Mouse (Mus musculus) WW6 (cell line): Measurements from ENCODE around the gene Fthl17d.
"Not testable (repeated sequence)": the region's sequence is repeated elsewhere in the genome, so short reads cannot be mapped to it uniquely, and the experiment has no call there.

ENCODE experiments used
- DNase-seq: peaks from one replicate; pipeline ENCODE4 v3.0.0-alpha.2; 2013; ENCODE audit warnings: low read depth, low spot score

Gene Fthl17d

DNA sequence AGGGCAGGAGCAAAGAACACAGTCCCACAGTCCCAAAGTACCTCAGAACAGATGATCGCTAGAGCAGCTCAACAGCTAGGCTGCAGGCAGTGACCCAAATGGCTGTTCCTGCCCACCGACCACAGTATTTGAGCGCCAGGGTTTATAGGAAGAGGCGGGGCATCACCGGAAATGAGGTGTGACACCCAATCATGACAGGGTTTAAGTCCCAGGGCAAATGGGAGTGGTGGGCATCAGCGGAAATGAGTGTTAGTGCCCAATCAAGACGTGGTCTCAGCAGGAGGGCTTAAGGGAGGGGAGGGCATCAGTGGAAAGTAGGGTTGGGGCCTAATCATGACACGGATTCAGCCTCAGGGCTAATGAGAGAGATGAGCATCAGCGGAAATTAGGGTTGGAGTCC, at the start of gene Fthl17d:
Fthl17d (minus strand) TSS at position 101 of the 400 bp plus-strand sequence.
- DNase-seq, result not testable (repeated sequence)

DNA sequence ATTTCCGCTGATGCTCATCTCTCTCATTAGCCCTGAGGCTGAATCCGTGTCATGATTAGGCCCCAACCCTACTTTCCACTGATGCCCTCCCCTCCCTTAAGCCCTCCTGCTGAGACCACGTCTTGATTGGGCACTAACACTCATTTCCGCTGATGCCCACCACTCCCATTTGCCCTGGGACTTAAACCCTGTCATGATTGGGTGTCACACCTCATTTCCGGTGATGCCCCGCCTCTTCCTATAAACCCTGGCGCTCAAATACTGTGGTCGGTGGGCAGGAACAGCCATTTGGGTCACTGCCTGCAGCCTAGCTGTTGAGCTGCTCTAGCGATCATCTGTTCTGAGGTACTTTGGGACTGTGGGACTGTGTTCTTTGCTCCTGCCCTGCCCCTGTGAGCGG, 46.6 kb upstream of the Fthl17d start, which contains the start of gene Fthl17e:
Fthl17e (plus strand) TSS at position 301 of the 400 bp plus-strand sequence.
- DNase-seq, result not testable (repeated sequence)

DNA sequence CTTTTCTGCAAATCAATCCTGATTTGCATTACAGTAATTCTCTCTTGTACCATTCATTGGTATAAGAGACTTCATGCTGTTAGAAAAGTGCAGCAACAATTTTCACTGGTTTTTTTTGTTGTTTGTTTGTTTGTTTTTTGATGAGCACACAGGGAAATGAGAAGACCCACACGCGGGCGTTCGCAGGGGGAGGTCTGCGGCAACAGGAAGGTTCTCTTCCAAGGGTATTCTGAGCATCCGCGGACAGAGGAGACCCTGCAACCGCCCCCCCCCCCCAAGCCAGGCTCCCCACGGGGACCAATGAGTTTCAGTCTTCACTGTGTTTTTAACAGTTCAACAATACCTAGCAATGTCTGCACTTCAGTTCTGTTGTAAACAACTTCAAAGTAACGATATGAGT, 32.9 kb upstream of the Fthl17d start:
- no peak for DNase-seq

DNA sequence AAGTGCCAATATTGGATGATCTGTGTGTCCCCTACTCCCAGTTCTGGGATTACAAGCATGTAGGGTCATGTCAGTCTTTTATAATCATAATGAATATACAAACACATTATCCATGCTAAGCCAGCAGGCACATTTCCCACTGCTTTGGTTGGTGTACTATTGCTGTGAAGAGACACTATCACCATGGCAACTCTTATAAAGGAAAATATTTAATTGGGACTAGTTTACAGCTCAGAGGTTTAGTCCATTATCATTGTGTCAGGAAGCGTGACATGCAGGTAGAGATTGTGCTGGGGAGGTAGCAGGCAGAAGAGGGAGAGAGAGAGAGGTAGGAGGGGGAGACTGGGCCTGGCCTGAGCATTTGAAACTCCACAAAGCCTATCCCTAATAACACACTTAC, 29.5 kb upstream of the Fthl17d start:
- DNase-seq, result no peak

DNA sequence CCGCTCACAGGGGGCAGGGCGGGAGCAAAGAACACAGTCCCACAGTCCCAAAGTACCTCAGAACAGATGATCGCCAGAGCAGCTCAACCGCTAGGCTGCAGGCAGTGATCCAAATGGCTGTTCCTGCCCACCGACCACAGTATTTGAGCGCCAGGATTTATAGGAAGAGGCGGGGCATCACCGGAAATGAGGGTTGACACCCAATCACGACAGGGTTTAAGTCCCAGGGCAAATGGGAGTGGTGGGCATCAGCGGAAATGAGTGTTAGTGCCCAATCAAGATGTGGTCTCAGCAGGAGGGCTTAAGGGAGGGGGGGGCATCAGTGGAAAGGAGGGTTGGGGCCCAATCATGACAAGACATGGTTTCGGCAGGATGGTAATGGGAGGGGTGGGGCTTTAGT, 10.1 kb downstream of the Fthl17d start, which contains the start of gene Fthl17c:
Fthl17c (minus strand) TSS at position 101 of the 400 bp plus-strand sequence.
- DNase-seq, result not testable (repeated sequence)

DNA sequence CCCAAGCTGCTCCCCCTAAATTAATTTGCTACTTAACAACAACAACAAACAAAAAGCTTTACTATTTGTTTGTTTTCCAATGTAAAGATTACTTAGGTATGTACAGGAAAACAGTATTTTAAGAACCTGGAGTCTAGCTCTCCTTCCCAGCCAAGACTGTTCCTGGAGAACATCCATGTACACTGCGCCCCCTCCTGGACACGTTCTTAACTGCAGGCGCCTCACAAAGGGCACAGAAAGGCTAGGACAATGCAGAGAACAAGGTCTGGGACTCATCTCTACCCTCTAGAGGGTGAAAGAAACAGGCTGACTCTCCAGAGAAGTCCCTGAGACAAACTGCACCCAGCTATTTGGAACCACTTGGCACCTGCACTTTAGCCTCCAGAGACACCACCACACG, 21.9 kb downstream of the Fthl17d start:
- not testable (repeated sequence) for DNase-seq

DNA sequence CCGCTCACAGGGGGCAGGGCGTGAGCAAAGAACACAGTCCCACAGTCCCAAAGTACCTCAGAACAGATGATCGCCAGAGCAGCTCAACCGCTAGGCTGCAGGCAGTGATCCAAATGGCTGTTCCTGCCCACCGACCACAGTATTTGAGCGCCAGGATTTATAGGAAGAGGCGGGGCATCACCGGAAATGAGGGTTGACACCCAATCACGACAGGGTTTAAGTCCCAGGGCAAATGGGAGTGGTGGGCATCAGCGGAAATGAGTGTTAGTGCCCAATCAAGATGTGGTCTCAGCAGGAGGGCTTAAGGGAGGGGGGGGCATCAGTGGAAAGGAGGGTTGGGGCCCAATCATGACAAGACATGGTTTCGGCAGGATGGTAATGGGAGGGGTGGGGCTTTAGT, 23.7 kb downstream of the Fthl17d start, which contains the start of gene Fthl17b:
Fthl17b (minus strand) TSS at position 101 of the 400 bp plus-strand sequence.
- DNase-seq, result not testable (repeated sequence)

DNA sequence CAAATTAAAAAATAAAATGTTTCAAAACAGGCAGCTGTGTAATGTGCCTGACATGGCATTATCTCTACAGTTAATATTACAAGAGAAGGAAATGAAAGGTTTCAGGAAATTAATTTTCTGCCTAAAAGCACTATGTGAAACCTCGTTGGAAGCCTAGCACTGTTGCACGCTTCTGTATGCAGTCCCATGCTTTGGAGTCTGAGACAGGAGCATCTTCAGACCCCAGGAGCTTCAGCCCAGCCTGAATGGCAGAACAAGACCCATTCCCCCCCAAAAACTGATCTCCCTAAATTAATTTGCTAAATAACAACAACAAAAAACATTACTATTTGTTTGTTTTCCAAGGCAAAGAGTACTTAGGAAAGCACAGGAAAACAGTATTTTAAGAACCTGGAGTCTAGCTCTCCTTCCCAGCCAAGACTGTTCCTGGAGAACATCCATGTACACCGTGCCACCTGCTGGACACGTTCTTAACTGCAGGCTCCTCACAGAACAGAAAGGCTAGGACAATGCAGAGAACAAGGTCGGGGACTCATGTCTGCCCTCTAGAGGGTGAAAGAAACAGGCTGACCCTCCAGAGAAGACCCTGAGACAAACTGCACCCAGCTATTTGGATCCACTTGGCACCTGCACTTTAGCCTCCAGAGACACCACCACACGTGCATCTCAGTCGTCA, 38.3 kb downstream of the Fthl17d start:
- DNase-seq, result peak; percentile 7

DNA sequence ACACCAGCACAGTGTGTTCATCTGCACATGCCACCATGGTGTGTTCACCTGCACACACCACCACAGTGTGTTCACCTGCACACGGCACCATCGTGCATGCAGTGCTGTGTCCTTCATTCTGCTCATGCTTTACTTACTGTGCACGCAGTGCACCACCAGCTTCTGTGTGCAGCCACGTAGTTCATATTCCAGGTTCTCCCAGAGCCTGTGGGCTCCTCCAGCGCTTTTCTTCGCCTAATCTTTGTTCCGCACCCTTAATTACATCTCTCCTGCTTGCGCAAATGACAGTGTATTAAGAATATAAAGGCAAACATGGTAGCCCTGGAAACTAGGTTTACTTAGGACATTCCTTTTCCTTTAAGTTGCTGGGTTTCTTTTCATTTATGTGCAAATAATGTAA, 42.5 kb downstream of the Fthl17d start:
- DNase-seq, result no peak
